ENCODE assay signal across 15 mouse cellular contexts in genomic region chr11:113230410-113231132, GRCm38 (mm10).
DNase-seq lines count a peak whose midpoint lies in the region; ATAC-seq lines count a peak whose summit lies in the region.
"Had no signal": no experiment of that assay in that cellular context is flagged by ENCODE, and none has a peak within 500 bp of the region (broad histone marks: within the 10 kb centered on the region; RNA-seq: fewer than 3 reads in every experiment).

No protein-coding gene starts in this region.

- no peaks in the 10 kb centered on the region for H3K9me3 ChIP-seq in forebrain, embryonic 13.5 days (replicated peaks)
- H3K9me3 ChIP-seq in forebrain, embryonic 10.5 days: no peaks in the 10 kb centered on the region
- H3K9me3 ChIP-seq in embryonic facial prominence, embryonic 11.5 days (replicated peaks; ENCODE audit: control insufficient read depth, low read length): no peaks in the 10 kb centered on the region
- no peaks in the 10 kb centered on the region for H3K9me3 ChIP-seq in hindbrain, embryonic 16.5 days (ENCODE audit: control insufficient read depth, low read length)
- H3K9me3 ChIP-seq in neural tube, embryonic 13.5 days: no peaks in the 10 kb centered on the region
- H3K9me3 ChIP-seq: liver, embryonic 13.5 days; stomach, embryonic 15.5 days had no signal

- no peak for DNase-seq in forebrain, embryonic 10.5 days (ENCODE audit: extremely low spot score, low spot score)
- DNase-seq in embryonic facial prominence, embryonic 11.5 days (ENCODE audit: low spot score): peak; percentile 35
- no peak for DNase-seq in gastrocnemius, postnatal 36 days
- DNase-seq in natural killer cell, adult 2 months (ENCODE audit: low spot score in 2 of 2): no peak
- DNase-seq: cerebellum, adult 18-20 months; heart, adult 18-20 months; kidney, adult 8-10 months; liver, embryonic 13.5 days; right cerebral cortex, adult 18-20 months; spleen, adult 18-20 months; thymus, postnatal 25 days had no signal

- ATAC-seq in forebrain, embryonic 13.5 days: peak; percentile 57; the same call in 1 of the 2 replicates
- no peak for ATAC-seq in embryonic facial prominence, embryonic 11.5 days (replicated peaks; ENCODE audit: insufficient number of reproducible peaks, low FRiP score, low TSS enrichment, low read depth)
- 0 out of 2 replicates have a peak, but pooled peaks have one; percentile 42 for ATAC-seq in hindbrain, embryonic 16.5 days
- ATAC-seq in neural tube, embryonic 13.5 days (ENCODE audit: low read depth): peak; percentile 76; the same call in 1 of the 2 replicates

- WGBS in forebrain, embryonic 13.5 days: 51% methylated on average over 6 of the region's 6 CpGs
- 67% methylated on average over 6 of the region's 6 CpGs for WGBS in forebrain, embryonic 10.5 days
- WGBS in embryonic facial prominence, embryonic 11.5 days: 63% methylated on average over 6 of the region's 6 CpGs
- 55% methylated on average over 6 of the region's 6 CpGs for WGBS in hindbrain, embryonic 16.5 days
- 18% methylated on average over 6 of the region's 6 CpGs for WGBS in neural tube, embryonic 13.5 days

- intact Hi-C loops in gastrocnemius, postnatal 36 days (cut with DNase I): no loop called here

- no peak overlapping the region for H3K4me3 ChIP-seq in forebrain, embryonic 13.5 days
- H3K4me3 ChIP-seq in forebrain, embryonic 10.5 days: no peak overlapping the region
- no peak overlapping the region for H3K4me3 ChIP-seq in embryonic facial prominence, embryonic 11.5 days (ENCODE audit: low read depth, low read length)
- no peak overlapping the region for H3K4me3 ChIP-seq in hindbrain, embryonic 16.5 days (ENCODE audit: low read length)
- no peak overlapping the region for H3K4me3 ChIP-seq in neural tube, embryonic 13.5 days
- H3K4me3 ChIP-seq: liver, embryonic 13.5 days; stomach, embryonic 15.5 days had no signal

- no peaks in the 10 kb centered on the region for H3K36me3 ChIP-seq in forebrain, embryonic 13.5 days (ENCODE audit: poor library complexity, severe bottlenecking)
- no peaks in the 10 kb centered on the region for H3K36me3 ChIP-seq in forebrain, embryonic 10.5 days (replicated peaks)
- no peaks in the 10 kb centered on the region for H3K36me3 ChIP-seq in embryonic facial prominence, embryonic 11.5 days (replicated peaks; ENCODE audit: control insufficient read depth, insufficient read depth, low read depth, low read length)
- H3K36me3 ChIP-seq in hindbrain, embryonic 16.5 days (ENCODE audit: control insufficient read depth, insufficient read depth, low read length): no peaks in the 10 kb centered on the region
- no peaks in the 10 kb centered on the region for H3K36me3 ChIP-seq in neural tube, embryonic 13.5 days
- H3K36me3 ChIP-seq: liver, embryonic 13.5 days; stomach, embryonic 15.5 days had no signal

- no peak overlapping the region for H3K27ac ChIP-seq in forebrain, embryonic 13.5 days
- no peak overlapping the region for H3K27ac ChIP-seq in forebrain, embryonic 10.5 days
- H3K27ac ChIP-seq in embryonic facial prominence, embryonic 11.5 days (replicated peaks; ENCODE audit: low read depth, low read length): no peak overlapping the region
- H3K27ac ChIP-seq in hindbrain, embryonic 16.5 days (ENCODE audit: low read depth, low read length): no peak overlapping the region
- peak overlapping the region; percentile 54; the same call in 1 of the 2 replicates for H3K27ac ChIP-seq in neural tube, embryonic 13.5 days (replicated peaks)
- H3K27ac ChIP-seq: liver, embryonic 13.5 days had no signal

- H3K9ac ChIP-seq in forebrain, embryonic 13.5 days: no peak overlapping the region
- H3K9ac ChIP-seq in embryonic facial prominence, embryonic 11.5 days (replicated peaks; ENCODE audit: low read length): no peak overlapping the region
- no peak overlapping the region for H3K9ac ChIP-seq in hindbrain, embryonic 16.5 days (ENCODE audit: low read depth, low read length)
- no peak overlapping the region for H3K9ac ChIP-seq in neural tube, embryonic 13.5 days
- H3K9ac ChIP-seq: liver, embryonic 13.5 days; stomach, embryonic 15.5 days had no signal

- peaks cover 24% of the 10 kb centered on the region for H3K4me1 ChIP-seq in forebrain, embryonic 13.5 days
- H3K4me1 ChIP-seq in forebrain, embryonic 10.5 days: peaks cover 35% of the 10 kb centered on the region
- H3K4me1 ChIP-seq in embryonic facial prominence, embryonic 11.5 days (ENCODE audit: control insufficient read depth, insufficient read depth, low read length): no peaks in the 10 kb centered on the region
- peaks cover 10% of the 10 kb centered on the region; the same call in 1 of the 2 replicates for H3K4me1 ChIP-seq in hindbrain, embryonic 16.5 days (ENCODE audit: control insufficient read depth, insufficient read depth, low read depth, low read length)
- peaks cover 25% of the 10 kb centered on the region for H3K4me1 ChIP-seq in neural tube, embryonic 13.5 days (replicated peaks)
- H3K4me1 ChIP-seq: liver, embryonic 13.5 days; stomach, embryonic 15.5 days had no signal

- no peaks in the 10 kb centered on the region; the same call in 1 of the 2 replicates for H3K27me3 ChIP-seq in forebrain, embryonic 13.5 days
- H3K27me3 ChIP-seq in forebrain, embryonic 10.5 days (ENCODE audit: poor library complexity, severe bottlenecking): peaks cover 52% of the 10 kb centered on the region
- no peaks in the 10 kb centered on the region for H3K27me3 ChIP-seq in embryonic facial prominence, embryonic 11.5 days (ENCODE audit: control insufficient read depth, insufficient read depth, low read length)
- no peaks in the 10 kb centered on the region for H3K27me3 ChIP-seq in hindbrain, embryonic 16.5 days (replicated peaks; ENCODE audit: control insufficient read depth, insufficient read depth, low read length)
- no peaks in the 10 kb centered on the region for H3K27me3 ChIP-seq in neural tube, embryonic 13.5 days
- H3K27me3 ChIP-seq: liver, embryonic 13.5 days; stomach, embryonic 15.5 days had no signal

- no peak overlapping the region for H3K4me2 ChIP-seq in forebrain, embryonic 13.5 days
- no peak overlapping the region for H3K4me2 ChIP-seq in embryonic facial prominence, embryonic 11.5 days (ENCODE audit: low read depth, low read length)
- H3K4me2 ChIP-seq in hindbrain, embryonic 16.5 days (ENCODE audit: low read length): no peak overlapping the region
- H3K4me2 ChIP-seq in neural tube, embryonic 13.5 days: no peak overlapping the region
- H3K4me2 ChIP-seq: liver, embryonic 13.5 days; stomach, embryonic 15.5 days had no signal
